Mouse (Mus musculus): Measurements from ENCODE around the gene Olfr70. TPM values are rescaled to one million over a fixed set of nuclear protein-coding genes. Genes with fewer than 3 reads are reported as not detected.

Olfr70 gene
- not detected for total RNA-seq (2021)
- long read RNA-seq, experiment 1, result 0 reads
- long read RNA-seq, experiment 2, result 0 reads

GRCm38 (mm10) chr4:43700707-43701106 is at the start of gene Olfr70:
Gene Olfr70 (minus strand): TSS chr4:43700807.
- no peak for DNase-seq (ENCODE audit: low spot score)

GRCm38 (mm10) chr4:43745187-43745586 is 44.6 kb upstream of the Olfr70 start:
- no peak for DNase-seq (ENCODE audit: low spot score)

- DNase-seq (ENCODE audit: low spot score), result no peak
These were observed 42.5 kb upstream of the Olfr70 start for GRCm38 (mm10) chr4:43743099-43743498.

GRCm38 (mm10) chr4:43742637-43743036 is 42.0 kb upstream of the Olfr70 start:
- DNase-seq (ENCODE audit: low spot score), result no peak

- DNase-seq (ENCODE audit: low spot score), result no peak
These were observed 40.9 kb upstream of the Olfr70 start for GRCm38 (mm10) chr4:43741526-43741925.

- DNase-seq (ENCODE audit: low spot score), result no peak
These were observed 38.5 kb upstream of the Olfr70 start for GRCm38 (mm10) chr4:43738989-43739674.

- DNase-seq (ENCODE audit: low spot score), result no peak
These were observed 36.5 kb upstream of the Olfr70 start for GRCm38 (mm10) chr4:43737144-43737543.

- DNase-seq (ENCODE audit: low spot score), result peak; percentile 63
These were observed 32.6 kb upstream of the Olfr70 start for GRCm38 (mm10) chr4:43733186-43733585.

GRCm38 (mm10) chr4:43732171-43732570 is 31.6 kb upstream of the Olfr70 start:
- DNase-seq (ENCODE audit: low spot score), result no peak

- no peak for DNase-seq (ENCODE audit: low spot score)
These were observed 30.2 kb upstream of the Olfr70 start for GRCm38 (mm10) chr4:43730750-43731297.

GRCm38 (mm10) chr4:43729794-43730550 is 29.4 kb upstream of the Olfr70 start, which contains the start of gene Spaar:
Gene Spaar (plus strand): TSS chr4:43730034.
- DNase-seq (ENCODE audit: low spot score), result peak; percentile 64

- DNase-seq (ENCODE audit: low spot score), result no peak
These were observed 28.5 kb upstream of the Olfr70 start for GRCm38 (mm10) chr4:43729126-43729525.

- peak; percentile 85 for DNase-seq (ENCODE audit: low spot score)
These were observed 28.0 kb upstream of the Olfr70 start for GRCm38 (mm10) chr4:43728576-43728954.

- DNase-seq (ENCODE audit: low spot score), result no peak
These were observed 27.3 kb upstream of the Olfr70 start for GRCm38 (mm10) chr4:43727718-43728575.

- peak; percentile 91 for DNase-seq (ENCODE audit: low spot score)
These were observed 26.4 kb upstream of the Olfr70 start, which contains the start of gene Hrct1 for GRCm38 (mm10) chr4:43726995-43727394. Gene Hrct1 (plus strand): TSS chr4:43727188.

- DNase-seq (ENCODE audit: low spot score), result no peak
These were observed 25.8 kb upstream of the Olfr70 start for GRCm38 (mm10) chr4:43726228-43726993.

GRCm38 (mm10) chr4:43724764-43725163 is 24.2 kb upstream of the Olfr70 start:
- peak; percentile 68 for DNase-seq (ENCODE audit: low spot score)

GRCm38 (mm10) chr4:43722191-43722590 is 21.6 kb upstream of the Olfr70 start:
- DNase-seq (ENCODE audit: low spot score), result no peak

- no peak for DNase-seq (ENCODE audit: low spot score)
These were observed 20.1 kb upstream of the Olfr70 start for GRCm38 (mm10) chr4:43720491-43721228.

GRCm38 (mm10) chr4:43713652-43714219 is 13.1 kb upstream of the Olfr70 start:
- no peak for DNase-seq (ENCODE audit: low spot score)

All from gastrocnemius, adult 18-20 months (tissue).